Mouse (Mus musculus): ENCODE results near the gene Shank2. TPM values are rescaled to one million over a fixed set of nuclear protein-coding genes. Genes with fewer than 3 reads are reported as not detected.

The Shank2 gene
- polyA plus RNA-seq, 1 experiment from 2014 or later = 9.1 TPM

DNA sequence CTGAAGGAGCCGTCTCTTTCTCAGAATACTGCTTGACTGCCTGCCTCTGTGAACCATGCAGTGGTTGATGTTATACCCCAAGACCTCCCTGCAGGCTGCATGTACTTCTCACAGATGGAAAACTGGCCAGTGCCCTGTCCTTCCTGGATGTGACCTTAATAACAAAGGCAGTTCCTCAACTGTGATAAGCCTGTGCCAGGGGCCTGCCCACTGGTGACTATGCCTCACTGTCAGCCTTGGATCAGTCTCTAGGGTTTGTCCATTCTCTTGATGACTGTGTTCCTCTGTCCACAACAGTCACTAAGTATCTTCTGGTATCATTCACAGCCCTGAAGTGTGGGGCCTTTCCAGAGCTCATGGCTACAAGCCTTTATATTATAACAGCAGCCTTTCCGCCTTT is 196.8 kb downstream of the Shank2 start:
- H3K9ac ChIP-seq (replicated peaks; ENCODE audit: low read length) = no peak overlapping the region
- H3K27ac ChIP-seq (replicated peaks; ENCODE audit: low read depth, low read length) = no peak overlapping the region
- no peak for ATAC-seq (ENCODE audit: low FRiP score, low TSS enrichment)
- H3K36me3 ChIP-seq (ENCODE audit: control insufficient read depth, insufficient read depth, low read length) = no peaks in the 10 kb centered on the region
- whole genome bisulfite sequencing = 92% methylated on average over 2 of the region's 2 CpGs
- no peaks in the 10 kb centered on the region for H3K9me3 ChIP-seq (ENCODE audit: control insufficient read depth, low read length)
- no peaks in the 10 kb centered on the region for H3K27me3 ChIP-seq (ENCODE audit: control insufficient read depth, insufficient read depth, low read length)
- no peak for DNase-seq
- no peak overlapping the region for H3K4me3 ChIP-seq (replicated peaks; ENCODE audit: low read depth, low read length)
- 0 out of 2 replicates have a peak, but pooled peaks cover 7% of the 10 kb centered on the region for H3K4me1 ChIP-seq (ENCODE audit: control insufficient read depth, insufficient read depth, low read length)
- H3K4me2 ChIP-seq (ENCODE audit: low read length) = no peak overlapping the region

- H3K36me3 ChIP-seq (ENCODE audit: control insufficient read depth, insufficient read depth, low read length) = no peaks in the 10 kb centered on the region
- 70% methylated on average over 7 of the region's 7 CpGs for WGBS
- H3K9ac ChIP-seq (replicated peaks; ENCODE audit: low read length) = no peak overlapping the region
- no peaks in the 10 kb centered on the region for H3K27me3 ChIP-seq (ENCODE audit: control insufficient read depth, insufficient read depth, low read length)
- H3K4me1 ChIP-seq (ENCODE audit: control insufficient read depth, insufficient read depth, low read length) = peaks cover 14% of the 10 kb centered on the region; the same call in 1 of the 2 replicates
- DNase-seq (no peak), ATAC-seq (ENCODE audit: low FRiP score, low TSS enrichment) (no peak)
- H3K4me3 ChIP-seq (replicated peaks; ENCODE audit: low read depth, low read length) = no peak overlapping the region
- H3K9me3 ChIP-seq (ENCODE audit: control insufficient read depth, low read length) = no peaks in the 10 kb centered on the region
- no peak overlapping the region for H3K27ac ChIP-seq (replicated peaks; ENCODE audit: low read depth, low read length)
- H3K4me2 ChIP-seq (ENCODE audit: low read length) = no peak overlapping the region
These were observed 200.4 kb downstream of the Shank2 start for GRCm38 (mm10) chr7:144202017-144202682.

DNA sequence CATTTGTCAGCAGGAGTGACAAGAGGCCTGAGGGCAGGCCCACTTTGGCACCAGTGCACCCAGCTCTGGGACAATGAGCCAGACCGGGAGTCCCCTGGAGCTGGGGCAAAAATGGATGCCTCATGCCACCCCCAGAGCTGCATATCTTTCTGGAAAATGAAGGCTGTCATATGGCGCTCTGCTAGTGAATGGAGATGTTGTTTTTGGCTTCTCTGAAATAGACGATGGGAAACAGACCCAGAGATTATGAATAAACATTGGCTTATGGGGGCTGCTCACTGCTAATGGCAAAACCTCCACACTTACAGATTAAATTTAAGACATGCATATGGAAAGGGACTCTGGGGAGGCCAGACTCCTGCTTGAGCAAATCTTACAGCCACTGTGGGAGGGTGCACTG is 202.6 kb downstream of the Shank2 start:
- Histone ChIP-seq H3K4me3 (replicated peaks; ENCODE audit: low read depth, low read length) (no peak overlapping the region), H3K27ac (replicated peaks; ENCODE audit: low read depth, low read length) (no peak overlapping the region), H3K36me3 (ENCODE audit: control insufficient read depth, insufficient read depth, low read length) (no peaks in the 10 kb centered on the region), H3K4me2 (ENCODE audit: low read length) (no peak overlapping the region), H3K9ac (replicated peaks; ENCODE audit: low read length) (no peak overlapping the region), H3K27me3 (ENCODE audit: control insufficient read depth, insufficient read depth, low read length) (no peaks in the 10 kb centered on the region), H3K9me3 (ENCODE audit: control insufficient read depth, low read length) (no peaks in the 10 kb centered on the region), H3K4me1 (ENCODE audit: control insufficient read depth, insufficient read depth, low read length) (peaks cover 14% of the 10 kb centered on the region; the same call in 1 of the 2 replicates)
- DNase-seq (no peak), ATAC-seq (ENCODE audit: low FRiP score, low TSS enrichment) (no peak)
- 60% methylated on average over 3 of the region's 3 CpGs for WGBS

GRCm38 (mm10) chr7:144205161-144205560 is 203.4 kb downstream of the Shank2 start:
- H3K27ac ChIP-seq (replicated peaks; ENCODE audit: low read depth, low read length) = no peak overlapping the region
- no peaks in the 10 kb centered on the region for H3K27me3 ChIP-seq (ENCODE audit: control insufficient read depth, insufficient read depth, low read length)
- H3K9me3 ChIP-seq (ENCODE audit: control insufficient read depth, low read length) = no peaks in the 10 kb centered on the region
- no peaks in the 10 kb centered on the region for H3K36me3 ChIP-seq (ENCODE audit: control insufficient read depth, insufficient read depth, low read length)
- H3K9ac ChIP-seq (replicated peaks; ENCODE audit: low read length) = no peak overlapping the region
- H3K4me2 ChIP-seq (ENCODE audit: low read length) = no peak overlapping the region
- no peak for DNase-seq
- peaks cover 14% of the 10 kb centered on the region; the same call in 1 of the 2 replicates for H3K4me1 ChIP-seq (ENCODE audit: control insufficient read depth, insufficient read depth, low read length)
- ATAC-seq (ENCODE audit: low FRiP score, low TSS enrichment) = no peak
- 86% methylated on average over 1 of the region's 1 CpGs for WGBS
- H3K4me3 ChIP-seq (replicated peaks; ENCODE audit: low read depth, low read length) = no peak overlapping the region

DNA sequence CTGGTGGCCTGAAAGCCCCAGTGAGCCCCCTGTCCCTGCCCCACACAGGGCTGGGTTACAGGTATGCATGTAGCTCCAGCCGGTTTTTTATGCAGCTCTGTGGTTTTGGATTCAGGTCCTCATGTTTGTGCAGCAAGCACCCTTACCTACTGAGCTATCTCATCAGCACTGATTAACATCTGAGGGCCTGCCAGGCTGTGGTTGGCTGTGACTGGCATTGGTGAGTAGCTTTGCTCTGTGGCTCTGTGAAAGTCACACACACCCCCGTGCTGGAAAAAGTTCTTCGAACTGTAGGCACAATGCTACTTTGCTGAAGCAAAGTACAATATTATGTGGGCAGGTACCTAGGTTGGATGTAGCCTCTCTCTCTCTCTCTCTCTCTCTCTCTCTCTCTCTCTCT is 204.1 kb downstream of the Shank2 start:
- 82% methylated on average over 3 of the region's 3 CpGs for WGBS
- Histone ChIP-seq H3K4me2 (ENCODE audit: low read length) (no peak overlapping the region), H3K9me3 (ENCODE audit: control insufficient read depth, low read length) (no peaks in the 10 kb centered on the region), H3K27me3 (ENCODE audit: control insufficient read depth, insufficient read depth, low read length) (no peaks in the 10 kb centered on the region), H3K4me3 (replicated peaks; ENCODE audit: low read depth, low read length) (no peak overlapping the region), H3K4me1 (ENCODE audit: control insufficient read depth, insufficient read depth, low read length) (peaks cover 14% of the 10 kb centered on the region; the same call in 1 of the 2 replicates), H3K9ac (replicated peaks; ENCODE audit: low read length) (no peak overlapping the region), H3K27ac (replicated peaks; ENCODE audit: low read depth, low read length) (no peak overlapping the region), H3K36me3 (ENCODE audit: control insufficient read depth, insufficient read depth, low read length) (no peaks in the 10 kb centered on the region)
- no peak for DNase-seq
- ATAC-seq (ENCODE audit: low FRiP score, low TSS enrichment) = no peak

DNA sequence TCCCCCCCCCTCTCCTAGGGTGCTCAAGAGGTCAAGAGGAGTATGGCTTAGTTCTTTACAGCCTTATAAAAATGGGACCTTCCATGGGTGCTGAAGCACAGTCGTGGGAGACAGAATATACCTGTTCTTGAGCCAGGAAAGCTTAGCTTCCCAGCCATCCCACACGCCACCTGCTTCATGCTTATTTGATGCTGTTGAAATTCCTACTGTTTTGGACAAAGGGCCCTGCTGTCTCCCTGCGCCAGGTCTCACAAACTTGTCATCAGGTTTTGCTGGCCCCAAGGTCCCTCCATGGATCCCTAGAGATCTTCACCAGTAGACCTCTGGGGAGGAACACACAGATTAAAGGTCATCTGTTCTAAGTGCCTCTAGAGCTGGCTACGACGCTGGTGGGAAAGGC is 204.5 kb downstream of the Shank2 start:
- H3K4me1 ChIP-seq (ENCODE audit: control insufficient read depth, insufficient read depth, low read length) = peaks cover 14% of the 10 kb centered on the region; the same call in 1 of the 2 replicates
- H3K36me3 ChIP-seq (ENCODE audit: control insufficient read depth, insufficient read depth, low read length) = no peaks in the 10 kb centered on the region
- no peak for DNase-seq
- no peak overlapping the region for H3K9ac ChIP-seq (replicated peaks; ENCODE audit: low read length)
- H3K9me3 ChIP-seq (ENCODE audit: control insufficient read depth, low read length) = no peaks in the 10 kb centered on the region
- H3K27ac ChIP-seq (replicated peaks; ENCODE audit: low read depth, low read length) = no peak overlapping the region
- WGBS = 82% methylated on average over 5 of the region's 5 CpGs
- H3K27me3 ChIP-seq (ENCODE audit: control insufficient read depth, insufficient read depth, low read length) = no peaks in the 10 kb centered on the region
- H3K4me2 ChIP-seq (ENCODE audit: low read length) = no peak overlapping the region
- ATAC-seq (ENCODE audit: low FRiP score, low TSS enrichment) = no peak
- H3K4me3 ChIP-seq (replicated peaks; ENCODE audit: low read depth, low read length) = no peak overlapping the region

DNA sequence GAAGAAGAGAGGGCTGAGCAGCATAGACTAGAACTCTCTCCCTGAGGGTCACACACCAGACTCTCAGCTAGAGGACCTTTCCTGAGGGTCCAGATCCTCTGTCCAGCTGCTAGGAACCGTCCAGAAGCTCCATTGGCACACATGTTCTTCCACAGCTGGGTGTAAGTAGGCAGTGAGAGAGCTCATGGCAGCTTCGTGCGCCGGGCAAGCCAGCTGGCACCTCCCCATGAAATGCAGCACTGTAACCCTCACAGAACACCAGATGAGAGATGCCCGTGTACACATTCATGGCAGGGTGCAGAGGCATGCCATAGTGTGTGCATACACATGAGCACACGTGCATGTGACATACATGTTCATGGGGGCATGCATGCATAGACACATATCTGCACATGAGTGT is 205.4 kb downstream of the Shank2 start:
- H3K4me2 ChIP-seq (ENCODE audit: low read length) = no peak overlapping the region
- peaks cover 14% of the 10 kb centered on the region; the same call in 1 of the 2 replicates for H3K4me1 ChIP-seq (ENCODE audit: control insufficient read depth, insufficient read depth, low read length)
- DNase-seq (no peak), ATAC-seq (ENCODE audit: low FRiP score, low TSS enrichment) (no peak)
- no peaks in the 10 kb centered on the region for H3K9me3 ChIP-seq (ENCODE audit: control insufficient read depth, low read length)
- H3K9ac ChIP-seq (replicated peaks; ENCODE audit: low read length) = no peak overlapping the region
- H3K27ac ChIP-seq (replicated peaks; ENCODE audit: low read depth, low read length) = no peak overlapping the region
- no peaks in the 10 kb centered on the region for H3K36me3 ChIP-seq (ENCODE audit: control insufficient read depth, insufficient read depth, low read length)
- 83% methylated on average over 6 of the region's 6 CpGs for WGBS
- no peak overlapping the region for H3K4me3 ChIP-seq (replicated peaks; ENCODE audit: low read depth, low read length)
- H3K27me3 ChIP-seq (ENCODE audit: control insufficient read depth, insufficient read depth, low read length) = no peaks in the 10 kb centered on the region

- Histone ChIP-seq H3K27ac (replicated peaks; ENCODE audit: low read depth, low read length) (no peak overlapping the region), H3K9ac (replicated peaks; ENCODE audit: low read length) (no peak overlapping the region), H3K27me3 (ENCODE audit: control insufficient read depth, insufficient read depth, low read length) (no peaks in the 10 kb centered on the region), H3K4me1 (ENCODE audit: control insufficient read depth, insufficient read depth, low read length) (peaks cover 7% of the 10 kb centered on the region; the same call in 1 of the 2 replicates), H3K4me3 (replicated peaks; ENCODE audit: low read depth, low read length) (no peak overlapping the region), H3K36me3 (ENCODE audit: control insufficient read depth, insufficient read depth, low read length) (no peaks in the 10 kb centered on the region), H3K9me3 (ENCODE audit: control insufficient read depth, low read length) (no peaks in the 10 kb centered on the region), H3K4me2 (ENCODE audit: low read length) (no peak overlapping the region)
- 20% methylated on average over 7 of the region's 7 CpGs for WGBS
- ATAC-seq (ENCODE audit: low FRiP score, low TSS enrichment) = no peak
- peak; percentile 77 for DNase-seq
These were observed 206.1 kb downstream of the Shank2 start for GRCm38 (mm10) chr7:144207849-144208248.

- H3K27ac ChIP-seq (replicated peaks; ENCODE audit: low read depth, low read length) = no peak overlapping the region
- H3K9ac ChIP-seq (replicated peaks; ENCODE audit: low read length) = no peak overlapping the region
- 24% methylated on average over 1 of the region's 1 CpGs for WGBS
- ATAC-seq (ENCODE audit: low FRiP score, low TSS enrichment) (no peak), DNase-seq (no peak)
- H3K4me1 ChIP-seq (ENCODE audit: control insufficient read depth, insufficient read depth, low read length) = peaks cover 7% of the 10 kb centered on the region; the same call in 1 of the 2 replicates
- no peaks in the 10 kb centered on the region for H3K36me3 ChIP-seq (ENCODE audit: control insufficient read depth, insufficient read depth, low read length)
- H3K4me2 ChIP-seq (ENCODE audit: low read length) = no peak overlapping the region
- no peaks in the 10 kb centered on the region for H3K27me3 ChIP-seq (ENCODE audit: control insufficient read depth, insufficient read depth, low read length)
- no peaks in the 10 kb centered on the region for H3K9me3 ChIP-seq (ENCODE audit: control insufficient read depth, low read length)
- H3K4me3 ChIP-seq (replicated peaks; ENCODE audit: low read depth, low read length) = no peak overlapping the region
These were observed 206.9 kb downstream of the Shank2 start for GRCm38 (mm10) chr7:144208628-144209027.

All from midbrain, embryonic 14.5 days (tissue).